Mouse (Mus musculus): ENCODE data around the gene Itga8. TPM values are rescaled to one million over a fixed set of nuclear protein-coding genes. Genes with fewer than 3 reads are reported as not detected.

The Itga8 gene
- polyA plus RNA-seq (2015; fragmentation: Nextera tagmentation; extraction: Ambion mirVana): 8.9 and 12.4 TPM in 2 replicates

GRCm38 (mm10) chr2:12301431-12302170 is at the start of gene Itga8:
Gene Itga8, minus strand, starts transcription at chr2:12301922.
- H3K9ac ChIP-seq (ENCODE audit: low read length): peak within 1 kb of the TSS; percentile 76
- H3K27me3 ChIP-seq (ENCODE audit: control insufficient read depth, insufficient read depth, low read length): peaks cover 16% of the 10 kb centered on the region
- no peak within 1 kb of the TSS for H3K27ac ChIP-seq (ENCODE audit: low read length)
- peak within 1 kb of the TSS; percentile 98 for H3K4me2 ChIP-seq (ENCODE audit: low read depth, low read length)
- H3K9me3 ChIP-seq (replicated peaks; ENCODE audit: control insufficient read depth, low read length): no peaks in the 10 kb centered on the region
- no peaks in the 10 kb centered on the region for H3K36me3 ChIP-seq (ENCODE audit: control insufficient read depth, insufficient read depth)
- H3K4me1 ChIP-seq (ENCODE audit: control insufficient read depth, insufficient read depth, low read length): no peaks in the 10 kb centered on the region
- H3K4me3 ChIP-seq (ENCODE audit: low read length): peak within 1 kb of the TSS; percentile 74
- ATAC-seq (replicated peaks; ENCODE audit: extremely low read depth, insufficient read depth, low FRiP score): peak; percentile 95
- under 1% methylated on average over 56 of the region's 56 CpGs for WGBS

- peaks cover 8% of the 10 kb centered on the region for H3K4me1 ChIP-seq (ENCODE audit: control insufficient read depth, insufficient read depth, low read length)
- H3K9ac ChIP-seq (ENCODE audit: low read length): peak overlapping the region; percentile 43; the same call in 1 of the 2 replicates
- no peak overlapping the region for H3K4me2 ChIP-seq (ENCODE audit: low read depth, low read length)
- peak; percentile 55 for ATAC-seq (replicated peaks; ENCODE audit: extremely low read depth, insufficient read depth, low FRiP score)
- H3K27me3 ChIP-seq (ENCODE audit: control insufficient read depth, insufficient read depth, low read length): no peaks in the 10 kb centered on the region
- H3K4me3 ChIP-seq (ENCODE audit: low read length): no peak overlapping the region
- H3K27ac ChIP-seq (ENCODE audit: low read length): peak overlapping the region; percentile 76
- no peaks in the 10 kb centered on the region for H3K9me3 ChIP-seq (replicated peaks; ENCODE audit: control insufficient read depth, low read length)
- WGBS: 34% methylated on average over 2 of the region's 2 CpGs
- no peaks in the 10 kb centered on the region; the same call in 1 of the 2 replicates for H3K36me3 ChIP-seq (ENCODE audit: control insufficient read depth, insufficient read depth)
These were observed 47.2 kb upstream of the Itga8 start for GRCm38 (mm10) chr2:12348914-12349313.

GRCm38 (mm10) chr2:12331962-12332361 is 30.2 kb upstream of the Itga8 start:
- H3K4me3 ChIP-seq (ENCODE audit: low read length): no peak overlapping the region
- H3K27me3 ChIP-seq (ENCODE audit: control insufficient read depth, insufficient read depth, low read length): no peaks in the 10 kb centered on the region
- H3K27ac ChIP-seq (ENCODE audit: low read length): no peak overlapping the region
- H3K9me3 ChIP-seq (replicated peaks; ENCODE audit: control insufficient read depth, low read length): no peaks in the 10 kb centered on the region
- 46% methylated on average over 2 of the region's 2 CpGs for WGBS
- peaks cover 11% of the 10 kb centered on the region for H3K4me1 ChIP-seq (ENCODE audit: control insufficient read depth, insufficient read depth, low read length)
- no peak for ATAC-seq (replicated peaks; ENCODE audit: extremely low read depth, insufficient read depth, low FRiP score)
- no peak overlapping the region for H3K4me2 ChIP-seq (ENCODE audit: low read depth, low read length)
- H3K9ac ChIP-seq (ENCODE audit: low read length): no peak overlapping the region
- H3K36me3 ChIP-seq (ENCODE audit: control insufficient read depth, insufficient read depth): no peaks in the 10 kb centered on the region

GRCm38 (mm10) chr2:12329620-12330019 is 27.9 kb upstream of the Itga8 start:
- Histone ChIP-seq H3K36me3 (ENCODE audit: control insufficient read depth, insufficient read depth) (no peaks in the 10 kb centered on the region), H3K9ac (ENCODE audit: low read length) (no peak overlapping the region), H3K27me3 (ENCODE audit: control insufficient read depth, insufficient read depth, low read length) (no peaks in the 10 kb centered on the region), H3K4me2 (ENCODE audit: low read depth, low read length) (no peak overlapping the region), H3K4me1 (ENCODE audit: control insufficient read depth, insufficient read depth, low read length) (peaks cover 14% of the 10 kb centered on the region), H3K9me3 (replicated peaks; ENCODE audit: control insufficient read depth, low read length) (no peaks in the 10 kb centered on the region), H3K4me3 (ENCODE audit: low read length) (no peak overlapping the region), H3K27ac (ENCODE audit: low read length) (no peak overlapping the region)
- no peak for ATAC-seq (replicated peaks; ENCODE audit: extremely low read depth, insufficient read depth, low FRiP score)
- 63% methylated on average over 2 of the region's 2 CpGs for WGBS

GRCm38 (mm10) chr2:12329068-12329407 is 27.3 kb upstream of the Itga8 start:
- no peaks in the 10 kb centered on the region for H3K36me3 ChIP-seq (ENCODE audit: control insufficient read depth, insufficient read depth)
- H3K4me2 ChIP-seq (ENCODE audit: low read depth, low read length): peak overlapping the region; percentile 64; the same call in 1 of the 2 replicates
- no peak overlapping the region for H3K9ac ChIP-seq (ENCODE audit: low read length)
- H3K4me1 ChIP-seq (ENCODE audit: control insufficient read depth, insufficient read depth, low read length): peaks cover 14% of the 10 kb centered on the region
- no peaks in the 10 kb centered on the region for H3K27me3 ChIP-seq (ENCODE audit: control insufficient read depth, insufficient read depth, low read length)
- peak overlapping the region; percentile 4; the same call in 1 of the 2 replicates for H3K27ac ChIP-seq (ENCODE audit: low read length)
- H3K4me3 ChIP-seq (ENCODE audit: low read length): no peak overlapping the region
- 32% methylated on average over 5 of the region's 5 CpGs for WGBS
- no peak for ATAC-seq (replicated peaks; ENCODE audit: extremely low read depth, insufficient read depth, low FRiP score)
- no peaks in the 10 kb centered on the region for H3K9me3 ChIP-seq (replicated peaks; ENCODE audit: control insufficient read depth, low read length)

- no peak for ATAC-seq (replicated peaks; ENCODE audit: extremely low read depth, insufficient read depth, low FRiP score)
- no peaks in the 10 kb centered on the region for H3K27me3 ChIP-seq (ENCODE audit: control insufficient read depth, insufficient read depth, low read length)
- 37% methylated on average over 8 of the region's 8 CpGs for WGBS
- H3K4me2 ChIP-seq (ENCODE audit: low read depth, low read length): peak overlapping the region; percentile 64
- H3K27ac ChIP-seq (ENCODE audit: low read length): peak overlapping the region; percentile 4; the same call in 1 of the 2 replicates
- H3K9me3 ChIP-seq (replicated peaks; ENCODE audit: control insufficient read depth, low read length): no peaks in the 10 kb centered on the region
- H3K9ac ChIP-seq (ENCODE audit: low read length): no peak overlapping the region
- no peaks in the 10 kb centered on the region for H3K36me3 ChIP-seq (ENCODE audit: control insufficient read depth, insufficient read depth)
- peaks cover 14% of the 10 kb centered on the region for H3K4me1 ChIP-seq (ENCODE audit: control insufficient read depth, insufficient read depth, low read length)
- H3K4me3 ChIP-seq (ENCODE audit: low read length): no peak overlapping the region
These were observed 26.8 kb upstream of the Itga8 start for GRCm38 (mm10) chr2:12328355-12329067.

- peaks cover 14% of the 10 kb centered on the region for H3K4me1 ChIP-seq (ENCODE audit: control insufficient read depth, insufficient read depth, low read length)
- peak overlapping the region; percentile 41 for H3K4me3 ChIP-seq (ENCODE audit: low read length)
- ATAC-seq (replicated peaks; ENCODE audit: extremely low read depth, insufficient read depth, low FRiP score): no peak
- no peaks in the 10 kb centered on the region for H3K36me3 ChIP-seq (ENCODE audit: control insufficient read depth, insufficient read depth)
- H3K27me3 ChIP-seq (ENCODE audit: control insufficient read depth, insufficient read depth, low read length): no peaks in the 10 kb centered on the region
- H3K9me3 ChIP-seq (replicated peaks; ENCODE audit: control insufficient read depth, low read length): no peaks in the 10 kb centered on the region
- H3K9ac ChIP-seq (ENCODE audit: low read length): 0 out of 2 replicates have a peak overlapping the region, but pooled peaks have one; percentile 28
- H3K27ac ChIP-seq (ENCODE audit: low read length): peak overlapping the region; percentile 1; the same call in 1 of the 2 replicates
- 49% methylated on average over 11 of the region's 11 CpGs for WGBS
- H3K4me2 ChIP-seq (ENCODE audit: low read depth, low read length): peak overlapping the region; percentile 64
These were observed 26.1 kb upstream of the Itga8 start for GRCm38 (mm10) chr2:12327691-12328354.

- H3K9me3 ChIP-seq (replicated peaks; ENCODE audit: control insufficient read depth, low read length): no peaks in the 10 kb centered on the region
- no peaks in the 10 kb centered on the region for H3K27me3 ChIP-seq (ENCODE audit: control insufficient read depth, insufficient read depth, low read length)
- no peak overlapping the region for H3K27ac ChIP-seq (ENCODE audit: low read length)
- no peak for ATAC-seq (replicated peaks; ENCODE audit: extremely low read depth, insufficient read depth, low FRiP score)
- H3K4me3 ChIP-seq (ENCODE audit: low read length): peak overlapping the region; percentile 41
- 15% methylated on average over 10 of the region's 10 CpGs for WGBS
- peak overlapping the region; percentile 28; the same call in 1 of the 2 replicates for H3K9ac ChIP-seq (ENCODE audit: low read length)
- H3K4me2 ChIP-seq (ENCODE audit: low read depth, low read length): peak overlapping the region; percentile 64
- H3K4me1 ChIP-seq (ENCODE audit: control insufficient read depth, insufficient read depth, low read length): peaks cover 14% of the 10 kb centered on the region
- no peaks in the 10 kb centered on the region for H3K36me3 ChIP-seq (ENCODE audit: control insufficient read depth, insufficient read depth)
These were observed 25.5 kb upstream of the Itga8 start for GRCm38 (mm10) chr2:12327216-12327615.
